In the genomic region with DNA sequence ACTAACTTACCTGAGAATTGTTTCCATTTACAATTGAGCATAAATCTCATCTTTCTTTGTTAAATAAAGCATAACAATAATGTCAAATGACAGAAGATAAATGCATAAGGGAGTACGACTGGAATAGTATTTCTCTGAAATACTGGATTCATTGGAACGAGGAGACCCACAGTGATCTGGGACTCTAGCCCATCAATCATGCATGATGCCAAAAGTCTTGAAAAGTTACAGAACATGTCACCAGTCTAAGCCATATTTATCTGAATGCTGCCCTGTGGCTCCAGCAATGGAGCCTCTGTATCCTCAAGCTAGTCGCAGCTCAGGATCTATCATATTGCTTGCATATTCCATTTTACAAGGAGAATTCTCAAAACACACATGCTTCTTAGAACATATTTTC, we compare ENCODE assay signal across 16 mouse cellular contexts.
DNase-seq lines count a peak whose midpoint lies in the region; ATAC-seq and TF ChIP-seq lines count a peak whose summit lies in the region.
"Had no signal": no experiment of that assay in that cellular context is flagged by ENCODE, and none has a peak within 500 bp of the region (broad histone marks: within the 10 kb centered on the region; RNA-seq: fewer than 3 reads in every experiment).

No protein-coding gene starts in this region.

- ATAC-seq in hindbrain, postnatal 0 days = no peak
- no peak for ATAC-seq in hindbrain, embryonic 12.5 days (ENCODE audit: low FRiP score)
- ATAC-seq in midbrain, postnatal 0 days (ENCODE audit: low FRiP score) = no peak
- no peak for ATAC-seq in midbrain, embryonic 11.5 days (ENCODE audit: low FRiP score)
- ATAC-seq: forebrain, embryonic 14.5 days; forebrain, embryonic 16.5 days had no signal

- no peak overlapping the region for H3K9ac ChIP-seq in hindbrain, postnatal 0 days (replicated peaks; ENCODE audit: low read length)
- no peak overlapping the region for H3K9ac ChIP-seq in hindbrain, embryonic 12.5 days
- no peak overlapping the region for H3K9ac ChIP-seq in midbrain, postnatal 0 days (replicated peaks; ENCODE audit: low read length, poor library complexity, severe bottlenecking)
- no peak overlapping the region for H3K9ac ChIP-seq in midbrain, embryonic 11.5 days (ENCODE audit: low read length)
- H3K9ac ChIP-seq: embryonic facial prominence, embryonic 12.5 days had no signal

- H3K4me1 ChIP-seq in hindbrain, postnatal 0 days (ENCODE audit: insufficient read depth, low read length) = no peaks in the 10 kb centered on the region
- H3K4me1 ChIP-seq in hindbrain, embryonic 12.5 days = no peaks in the 10 kb centered on the region
- H3K4me1 ChIP-seq in midbrain, postnatal 0 days (ENCODE audit: insufficient read depth, low read length) = no peaks in the 10 kb centered on the region
- H3K4me1 ChIP-seq in midbrain, embryonic 11.5 days (ENCODE audit: control insufficient read depth, insufficient read depth, low read length) = no peaks in the 10 kb centered on the region
- H3K4me1 ChIP-seq in limb, embryonic 10.5 days = peaks cover 13% of the 10 kb centered on the region; the same call in 1 of the 2 replicates
- H3K4me1 ChIP-seq: embryonic facial prominence, embryonic 12.5 days had no signal

- TF ChIP-seq CTCF in hindbrain, postnatal 0 days (IDR thresholded peaks at IDR 0.05; ENCODE audit: low read depth) = no peak
- no peak for TF ChIP-seq CTCF in midbrain, postnatal 0 days (IDR thresholded peaks at IDR 0.05)

- no peak overlapping the region for H3K4me3 ChIP-seq in hindbrain, postnatal 0 days (ENCODE audit: low read length)
- no peak overlapping the region for H3K4me3 ChIP-seq in hindbrain, embryonic 12.5 days
- no peak overlapping the region for H3K4me3 ChIP-seq in midbrain, postnatal 0 days (ENCODE audit: low read depth, low read length)
- H3K4me3 ChIP-seq in midbrain, embryonic 11.5 days (ENCODE audit: low read depth, low read length) = no peak overlapping the region
- no peak overlapping the region for H3K4me3 ChIP-seq in limb, embryonic 10.5 days
- H3K4me3 ChIP-seq: embryonic facial prominence, embryonic 10.5 days; embryonic facial prominence, embryonic 12.5 days had no signal

- DNase-seq in cerebellum, postnatal 14 days = peak; percentile 69 to 82
- DNase-seq in cerebellum, adult 9-10 months = no peak
- DNase-seq in hindbrain, postnatal 0 days (ENCODE audit: low spot score) = peak; percentile 9
- peak; percentile 24 for DNase-seq in midbrain, postnatal 0 days (ENCODE audit: low spot score)
- DNase-seq in midbrain, embryonic 11.5 days (ENCODE audit: low spot score, missing footprints) = no peak
- DNase-seq in limb, embryonic 10.5 days (ENCODE audit: low spot score) = no peak
- DNase-seq: adrenal gland, adult 2 months; adrenal gland, postnatal 10 days; adrenal gland, postnatal 25 days; cerebellum, adult 18-20 months; cerebellum, adult 8-10 months had no signal

- no peaks in the 10 kb centered on the region for H3K36me3 ChIP-seq in hindbrain, postnatal 0 days (ENCODE audit: insufficient read depth, low read length)
- no peaks in the 10 kb centered on the region for H3K36me3 ChIP-seq in hindbrain, embryonic 12.5 days
- no peaks in the 10 kb centered on the region for H3K36me3 ChIP-seq in midbrain, postnatal 0 days (ENCODE audit: insufficient read depth, low read length)
- H3K36me3 ChIP-seq in midbrain, embryonic 11.5 days (ENCODE audit: control insufficient read depth, insufficient read depth, low read length) = no peaks in the 10 kb centered on the region
- H3K36me3 ChIP-seq in limb, embryonic 10.5 days = no peaks in the 10 kb centered on the region
- H3K36me3 ChIP-seq: embryonic facial prominence, embryonic 10.5 days; embryonic facial prominence, embryonic 12.5 days had no signal

- no peak overlapping the region for H3K4me2 ChIP-seq in hindbrain, postnatal 0 days (ENCODE audit: low read depth, low read length)
- no peak overlapping the region for H3K4me2 ChIP-seq in hindbrain, embryonic 12.5 days (replicated peaks)
- H3K4me2 ChIP-seq in midbrain, postnatal 0 days (ENCODE audit: low read depth, low read length, poor library complexity, severe bottlenecking) = no peak overlapping the region
- H3K4me2 ChIP-seq in midbrain, embryonic 11.5 days = no peak overlapping the region
- H3K4me2 ChIP-seq: embryonic facial prominence, embryonic 12.5 days had no signal

- WGBS in hindbrain, postnatal 0 days = 62% methylated on average over 3 of the region's 3 CpGs
- 80% methylated on average over 3 of the region's 3 CpGs for WGBS in hindbrain, embryonic 12.5 days
- WGBS in midbrain, postnatal 0 days = 87% methylated on average over 3 of the region's 3 CpGs
- WGBS in midbrain, embryonic 11.5 days = 84% methylated on average over 3 of the region's 3 CpGs
- WGBS in limb, embryonic 10.5 days = 81% methylated on average over 3 of the region's 3 CpGs

- H3K9me3 ChIP-seq in hindbrain, postnatal 0 days (ENCODE audit: low read length) = no peaks in the 10 kb centered on the region
- no peaks in the 10 kb centered on the region for H3K9me3 ChIP-seq in hindbrain, embryonic 12.5 days (replicated peaks)
- H3K9me3 ChIP-seq in midbrain, postnatal 0 days (ENCODE audit: low read length) = no peaks in the 10 kb centered on the region
- H3K9me3 ChIP-seq in midbrain, embryonic 11.5 days (ENCODE audit: control insufficient read depth, low read length) = no peaks in the 10 kb centered on the region
- H3K9me3 ChIP-seq in limb, embryonic 10.5 days (replicated peaks) = no peaks in the 10 kb centered on the region
- H3K9me3 ChIP-seq: embryonic facial prominence, embryonic 10.5 days; embryonic facial prominence, embryonic 12.5 days had no signal

- no peak overlapping the region for H3K27ac ChIP-seq in hindbrain, postnatal 0 days
- H3K27ac ChIP-seq in hindbrain, embryonic 12.5 days = no peak overlapping the region
- H3K27ac ChIP-seq in midbrain, postnatal 0 days (ENCODE audit: low read depth, low read length) = no peak overlapping the region
- no peak overlapping the region for H3K27ac ChIP-seq in midbrain, embryonic 11.5 days (ENCODE audit: low read depth, low read length)
- no peak overlapping the region for H3K27ac ChIP-seq in limb, embryonic 10.5 days
- H3K27ac ChIP-seq: embryonic facial prominence, embryonic 10.5 days; embryonic facial prominence, embryonic 12.5 days had no signal

- no peaks in the 10 kb centered on the region for H3K27me3 ChIP-seq in hindbrain, postnatal 0 days (ENCODE audit: insufficient read depth, low read length)
- no peaks in the 10 kb centered on the region for H3K27me3 ChIP-seq in hindbrain, embryonic 12.5 days
- no peaks in the 10 kb centered on the region for H3K27me3 ChIP-seq in midbrain, postnatal 0 days (ENCODE audit: insufficient read depth, low read length)
- no peaks in the 10 kb centered on the region for H3K27me3 ChIP-seq in midbrain, embryonic 11.5 days (ENCODE audit: control insufficient read depth, insufficient read depth, low read length)
- no peaks in the 10 kb centered on the region for H3K27me3 ChIP-seq in limb, embryonic 10.5 days (ENCODE audit: low read depth, poor library complexity, severe bottlenecking)
- H3K27me3 ChIP-seq: embryonic facial prominence, embryonic 12.5 days had no signal

Comparison
In these comparisons a context has a peak if more than half of its experiments do, and no peak if none do; other contexts are left out.
1. DNase-seq: peak in cerebellum, postnatal 14 days (2 of 2), hindbrain, postnatal 0 days (single experiment) and midbrain, postnatal 0 days (single experiment); none in cerebellum, adult 9-10 months (single experiment), midbrain, embryonic 11.5 days (single experiment) and limb, embryonic 10.5 days (single experiment).